Mouse (Mus musculus) stomach, postnatal 0 days (tissue): ENCODE measurements around the gene Wnt6. TPM values are rescaled to one million over a fixed set of nuclear protein-coding genes. Genes with fewer than 3 reads are reported as not detected.
A peak's percentile ranks its signal among the peaks of the same experiment; 100 is the strongest.

Experiments
- ATAC-seq: fragments of 200-750 bp; cut with Nextera tagmentation; 2 replicates; pipeline ENCODE4 v1.8.0; 2017; ENCODE audit not compliant: low FRiP score, low TSS enrichment
- DNase-seq: peaks from one replicate; pipeline ENCODE4 v3.0.0-alpha.2; 2016; ENCODE audit warnings: low spot score
- H3K27ac ChIP-seq: fragments of 300-500 bp; sonication (generic); replicated peaks from 2 replicates; pipeline ENCODE4 v1.5.1; 2014; ENCODE audit warnings: mild to moderate bottlenecking, control low read depth
- H3K27me3 ChIP-seq: fragments of 300-500 bp; sonication (generic); 2 replicates; pipeline ENCODE4 v1.6.1; 2014; ENCODE audit warnings: low read length; ENCODE audit not compliant: control insufficient read depth, insufficient read depth
- H3K36me3 ChIP-seq: fragments of 300-500 bp; sonication (generic); 2 replicates; pipeline ENCODE4 v1.6.1; 2014; ENCODE audit warnings: low read length, mixed read lengths; ENCODE audit not compliant: control insufficient read depth, insufficient read depth
- H3K4me1 ChIP-seq: fragments of 300-500 bp; sonication (generic); replicated peaks from 2 replicates; pipeline ENCODE4 v1.6.1; 2014; ENCODE audit warnings: antibody characterized with exemption; ENCODE audit not compliant: control insufficient read depth, insufficient read depth
- H3K4me2 ChIP-seq: fragments of 300-500 bp; sonication (generic); replicated peaks from 2 replicates; pipeline ENCODE4 v1.6.1; 2014; ENCODE audit warnings: low read depth, mild to moderate bottlenecking, control low read depth, moderate library complexity
- H3K4me3 ChIP-seq: fragments of 300-500 bp; sonication (generic); 2 replicates; pipeline ENCODE4 v1.5.1; 2014; ENCODE audit warnings: low read depth, low read length, control low read depth
- H3K9ac ChIP-seq: fragments of 300-500 bp; sonication (generic); 2 replicates; pipeline ENCODE4 v1.6.1; 2014; ENCODE audit warnings: mild to moderate bottlenecking, low read length, control low read depth, mixed read lengths
- H3K9me3 ChIP-seq: fragments of 300-500 bp; sonication (generic); 2 replicates; pipeline ENCODE4 v1.6.1; 2016; ENCODE audit warnings: low read length; ENCODE audit not compliant: control insufficient read depth
- CTCF ChIP-seq: IDR thresholded peaks from 2 replicates; pipeline ENCODE4 v1.5.1; 2016; ENCODE audit warnings: antibody characterized with exemption, low read depth, mild to moderate bottlenecking, moderate library complexity
- EP300 ChIP-seq: optimal IDR thresholded peaks from 2 replicates; pipeline ENCODE3; 2016; ENCODE audit warnings: antibody characterized with exemption
- whole genome bisulfite sequencing: fragments of 180-500 bp; shearing (Covaris S2); extraction: QIAGEN DNeasy Blood & Tissue Kit; methylation state at CpG from one replicate; pipeline ENCODE4 v1.1.7; 2014; 5-methylcytosine and 5-hydroxymethylcytosine counted together
- polyA plus RNA-seq: library from polyadenylated mRNA; unstranded; fragments of >200 nt; fragmentation: Nextera tagmentation; extraction: Ambion mirVana; gene quantifications from 2 replicates; pipeline ENCODE4 v1.2.1, GENCODE M21; 2015

Wnt6 gene
- 3.6 and 4.8 TPM in 2 replicates for polyA plus RNA-seq

DNA sequence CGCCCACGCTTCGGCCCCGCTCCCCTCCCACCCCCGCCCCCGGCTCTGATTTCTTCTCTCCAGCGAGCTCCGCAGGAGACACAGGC is at the start of gene Wnt6:
Gene Wnt6 (plus strand): TSS at position 48 of the 86 bp plus-strand sequence.
- H3K27ac ChIP-seq, result no peak within 1 kb of the TSS
- peak within 1 kb of the TSS; percentile 52; the same call in 1 of the 2 replicates for H3K9ac ChIP-seq
- peak within 1 kb of the TSS; percentile 83 for H3K4me2 ChIP-seq
- no peaks in the 10 kb centered on the region; the same call in 1 of the 2 replicates for H3K4me1 ChIP-seq
- H3K9me3 ChIP-seq, result no peaks in the 10 kb centered on the region
- H3K36me3 ChIP-seq, result no peaks in the 10 kb centered on the region
- no peak for DNase-seq
- no CpG with 5 or more reads among the region's 8 CpGs for WGBS
- peak within 1 kb of the TSS; percentile 44 for H3K4me3 ChIP-seq
- TF ChIP-seq CTCF (no peak), EP300 (no peak)
- ATAC-seq, result no peak
- H3K27me3 ChIP-seq, result peaks cover 2% of the 10 kb centered on the region; the same call in 1 of the 2 replicates

DNA sequence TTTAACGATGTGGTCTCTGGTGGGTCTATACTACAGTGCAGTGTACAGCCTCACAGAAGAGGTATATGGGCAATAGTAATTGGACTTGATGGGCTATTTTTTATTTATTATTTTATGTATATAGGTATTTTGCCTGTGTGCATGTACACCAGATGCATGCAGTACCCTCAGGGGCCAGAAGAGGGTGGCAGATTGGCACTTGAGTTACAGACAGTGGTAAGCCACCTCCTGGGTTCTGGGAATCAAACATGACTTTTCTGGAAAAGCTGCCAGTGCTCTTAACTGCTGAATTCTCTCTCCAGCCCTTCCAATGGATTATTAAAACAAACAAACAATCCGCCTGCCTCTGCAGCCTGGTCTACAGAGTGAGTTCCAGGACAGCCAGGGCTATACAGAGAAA is 47.9 kb upstream of the Wnt6 start:
- TF ChIP-seq CTCF (peak; percentile 61), EP300 (no peak)
- 73% methylated on average over 2 of the region's 2 CpGs for WGBS
- Histone ChIP-seq H3K4me2 (no peak overlapping the region), H3K4me3 (no peak overlapping the region), H3K4me1 (no peaks in the 10 kb centered on the region), H3K9me3 (no peaks in the 10 kb centered on the region), H3K9ac (no peak overlapping the region), H3K27me3 (no peaks in the 10 kb centered on the region), H3K27ac (no peak overlapping the region), H3K36me3 (no peaks in the 10 kb centered on the region)
- ATAC-seq, result no peak
- DNase-seq, result peak; percentile 27

DNA sequence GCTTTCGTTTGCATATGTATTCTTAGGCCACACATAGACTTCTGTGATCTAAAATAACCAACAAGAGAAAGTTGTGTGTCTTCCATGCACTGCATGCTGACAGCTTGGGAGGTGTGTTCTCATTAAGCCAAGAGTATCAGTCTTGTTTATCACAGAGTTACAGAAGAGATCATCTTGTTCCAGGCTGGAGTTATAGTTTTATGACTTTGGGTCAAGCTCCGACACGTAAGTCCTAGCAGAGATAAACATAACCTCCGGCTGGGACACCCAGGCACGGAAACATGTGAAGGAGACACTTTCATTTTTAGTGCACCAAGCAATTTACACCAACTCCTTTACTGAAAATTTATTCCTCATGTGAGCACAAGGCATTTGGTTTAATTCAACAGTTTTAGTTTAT is 45.6 kb upstream of the Wnt6 start:
- no peak overlapping the region for H3K4me2 ChIP-seq
- H3K9me3 ChIP-seq, result no peaks in the 10 kb centered on the region
- no peaks in the 10 kb centered on the region for H3K27me3 ChIP-seq
- DNase-seq, result no peak
- 36% methylated on average over 5 of the region's 5 CpGs for WGBS
- H3K27ac ChIP-seq, result no peak overlapping the region
- H3K36me3 ChIP-seq, result no peaks in the 10 kb centered on the region
- ATAC-seq, result no peak
- no peak overlapping the region for H3K4me3 ChIP-seq
- no peaks in the 10 kb centered on the region for H3K4me1 ChIP-seq
- no peak for TF ChIP-seq EP300
- no peak for TF ChIP-seq CTCF
- no peak overlapping the region for H3K9ac ChIP-seq

DNA sequence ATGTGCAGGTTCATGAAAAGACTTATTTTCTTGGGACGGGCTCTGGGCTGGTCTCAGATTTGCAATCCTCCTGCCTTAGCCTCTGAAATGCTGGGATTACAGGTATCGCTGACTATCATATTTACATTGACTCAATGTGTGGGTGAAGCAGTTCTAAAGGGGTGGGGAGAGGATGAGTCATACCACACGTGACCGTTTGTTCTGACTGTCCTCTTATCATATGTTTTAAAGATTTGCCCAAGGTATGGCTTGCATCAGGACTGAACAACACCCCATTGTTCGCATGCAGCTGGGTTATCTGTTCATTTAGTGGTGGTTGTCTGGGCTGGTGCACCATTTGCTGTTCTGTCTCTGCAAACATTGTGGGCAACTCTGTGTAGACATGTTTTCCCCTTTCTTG is 45.0 kb upstream of the Wnt6 start:
- 35% methylated on average over 5 of the region's 5 CpGs for WGBS
- Histone ChIP-seq H3K4me1 (no peaks in the 10 kb centered on the region), H3K4me2 (no peak overlapping the region), H3K27ac (0 out of 2 replicates have a peak overlapping the region, but pooled peaks have one; percentile 3), H3K36me3 (no peaks in the 10 kb centered on the region), H3K4me3 (no peak overlapping the region), H3K9me3 (no peaks in the 10 kb centered on the region), H3K27me3 (no peaks in the 10 kb centered on the region), H3K9ac (no peak overlapping the region)
- peak; percentile 77 for ATAC-seq
- TF ChIP-seq EP300, result no peak
- no peak for TF ChIP-seq CTCF
- peak; percentile 25 for DNase-seq

DNA sequence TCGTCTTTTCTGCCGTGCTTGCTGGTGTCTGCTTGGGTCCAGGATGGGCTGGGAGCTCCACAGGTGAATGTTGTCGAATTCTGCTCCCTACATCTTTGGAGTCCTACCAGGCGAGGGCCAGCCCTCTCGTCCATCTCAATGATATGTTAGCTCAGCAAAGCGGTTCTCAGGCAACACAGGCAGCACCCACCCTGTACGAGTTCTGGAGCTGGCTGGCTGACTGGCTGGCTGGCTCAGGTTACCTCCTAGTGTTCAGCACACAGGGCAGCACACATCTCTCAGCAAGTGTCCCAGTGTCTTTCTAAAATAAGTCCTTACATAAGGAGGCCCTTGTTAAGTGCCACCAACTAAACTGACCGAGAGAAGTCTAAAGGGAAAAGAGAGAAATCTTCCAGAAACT is 43.2 kb upstream of the Wnt6 start:
- H3K36me3 ChIP-seq, result no peaks in the 10 kb centered on the region
- ATAC-seq, result no peak
- H3K9ac ChIP-seq, result no peak overlapping the region
- no peak overlapping the region for H3K27ac ChIP-seq
- H3K4me1 ChIP-seq, result no peaks in the 10 kb centered on the region
- H3K9me3 ChIP-seq, result no peaks in the 10 kb centered on the region
- TF ChIP-seq EP300, result no peak
- no peak for TF ChIP-seq CTCF
- no peaks in the 10 kb centered on the region for H3K27me3 ChIP-seq
- no peak overlapping the region for H3K4me3 ChIP-seq
- DNase-seq, result no peak
- 70% methylated on average over 8 of the region's 8 CpGs for WGBS
- H3K4me2 ChIP-seq, result no peak overlapping the region

DNA sequence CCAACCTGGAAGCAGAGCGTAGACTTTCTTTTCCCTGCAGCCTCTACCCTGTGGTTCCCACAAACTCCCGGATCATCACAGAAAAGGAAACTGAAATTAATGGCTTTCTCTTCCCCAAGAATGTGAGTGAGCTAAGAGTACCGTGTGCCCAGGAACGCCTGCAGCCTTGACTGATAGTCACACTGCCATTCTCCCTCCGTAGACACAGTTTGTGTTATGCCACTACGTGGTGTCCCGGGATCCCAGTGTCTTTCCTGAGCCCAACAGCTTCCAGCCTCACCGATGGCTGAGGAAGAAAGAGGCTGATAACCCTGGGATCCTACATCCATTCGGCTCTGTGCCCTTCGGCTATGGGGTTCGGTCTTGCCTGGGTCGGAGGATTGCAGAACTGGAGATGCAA is 34.7 kb upstream of the Wnt6 start:
- no peak for DNase-seq
- H3K36me3 ChIP-seq, result no peaks in the 10 kb centered on the region
- 88% methylated on average over 12 of the region's 12 CpGs for WGBS
- no peaks in the 10 kb centered on the region for H3K27me3 ChIP-seq
- H3K27ac ChIP-seq, result no peak overlapping the region
- no peaks in the 10 kb centered on the region for H3K9me3 ChIP-seq
- TF ChIP-seq CTCF, result no peak
- TF ChIP-seq EP300, result no peak
- H3K4me2 ChIP-seq, result no peak overlapping the region
- ATAC-seq, result no peak
- H3K4me1 ChIP-seq, result no peaks in the 10 kb centered on the region
- H3K4me3 ChIP-seq, result no peak overlapping the region
- no peak overlapping the region for H3K9ac ChIP-seq
